15 mouse cellular contexts compared by ENCODE assay signal in genomic region chr5:108675251-108675816, GRCm38 (mm10). TPM values are rescaled to one million over a fixed set of nuclear protein-coding genes. Genes with fewer than 3 reads are reported as not detected.
DNase-seq lines count a peak whose midpoint lies in the region; ATAC-seq lines count a peak whose summit lies in the region.
"Had no signal": no experiment of that assay in that cellular context is flagged by ENCODE, and none has a peak within 500 bp of the region (broad histone marks: within the 10 kb centered on the region; RNA-seq: fewer than 3 reads in every experiment).

Gene Slc26a1, minus strand, starts transcription at chr5:108675569.

- no peak within 1 kb of the TSS for H3K4me2 ChIP-seq in hindbrain, embryonic 13.5 days
- no peak within 1 kb of the TSS for H3K4me2 ChIP-seq in hindbrain, embryonic 16.5 days (ENCODE audit: low read length)
- H3K4me2 ChIP-seq in forebrain, embryonic 12.5 days = no peak within 1 kb of the TSS

- no peaks in the 10 kb centered on the region for H3K27me3 ChIP-seq in hindbrain, embryonic 13.5 days
- no peaks in the 10 kb centered on the region for H3K27me3 ChIP-seq in hindbrain, embryonic 16.5 days (replicated peaks; ENCODE audit: control insufficient read depth, insufficient read depth, low read length)
- H3K27me3 ChIP-seq in erythroblast, embryonic 14.5 days (ENCODE audit: control insufficient read depth) = no peaks in the 10 kb centered on the region
- no peaks in the 10 kb centered on the region for H3K27me3 ChIP-seq in forebrain, embryonic 12.5 days

- peak; percentile 54 for DNase-seq in kidney, postnatal 10 days
- DNase-seq in left cerebral cortex, adult 9 months (ENCODE audit: low spot score in 2 of 2) = no peak
- no peak for DNase-seq in spleen, postnatal 36 days (ENCODE audit: low spot score in 2 of 2)
- DNase-seq: adrenal gland, postnatal 36 days; cerebellum, postnatal 14 days; gastrocnemius, postnatal 10 days; lung, postnatal 36 days; thymus, adult 2 months had no signal

- H3K27ac ChIP-seq in hindbrain, embryonic 13.5 days = peak within 1 kb of the TSS; percentile 94; the same call in 1 of the 2 replicates
- no peak within 1 kb of the TSS for H3K27ac ChIP-seq in hindbrain, embryonic 16.5 days (ENCODE audit: low read depth, low read length)
- H3K27ac ChIP-seq in forebrain, embryonic 12.5 days = no peak within 1 kb of the TSS
- H3K27ac ChIP-seq: limb, embryonic 10.5 days had no signal

- no peak within 1 kb of the TSS for H3K9ac ChIP-seq in hindbrain, embryonic 13.5 days
- no peak within 1 kb of the TSS for H3K9ac ChIP-seq in hindbrain, embryonic 16.5 days (ENCODE audit: low read depth, low read length)
- no peak within 1 kb of the TSS for H3K9ac ChIP-seq in forebrain, embryonic 12.5 days

- no peak within 1 kb of the TSS for H3K4me3 ChIP-seq in hindbrain, embryonic 13.5 days
- H3K4me3 ChIP-seq in hindbrain, embryonic 16.5 days (ENCODE audit: low read length) = no peak within 1 kb of the TSS
- peak within 1 kb of the TSS; percentile 66 for H3K4me3 ChIP-seq in erythroblast, embryonic 14.5 days (replicated peaks)
- H3K4me3 ChIP-seq in forebrain, embryonic 12.5 days (replicated peaks) = no peak within 1 kb of the TSS
- H3K4me3 ChIP-seq: limb, embryonic 10.5 days had no signal

- WGBS in hindbrain, embryonic 13.5 days = 83% methylated on average over 9 of the region's 9 CpGs
- 87% methylated on average over 9 of the region's 9 CpGs for WGBS in hindbrain, embryonic 16.5 days
- 83% methylated on average over 9 of the region's 9 CpGs for WGBS in forebrain, embryonic 12.5 days

- ATAC-seq in hindbrain, embryonic 13.5 days (ENCODE audit: low FRiP score) = no peak
- no peak for ATAC-seq in hindbrain, embryonic 16.5 days
- peak; percentile 33 for ATAC-seq in megakaryocyte progenitor cell, adult 5-6 weeks (replicated peaks; ENCODE audit: poor library complexity)
- ATAC-seq in forebrain, embryonic 12.5 days (ENCODE audit: low FRiP score) = no peak

- no peaks in the 10 kb centered on the region for H3K9me3 ChIP-seq in hindbrain, embryonic 13.5 days
- no peaks in the 10 kb centered on the region for H3K9me3 ChIP-seq in hindbrain, embryonic 16.5 days (ENCODE audit: control insufficient read depth, low read length)
- H3K9me3 ChIP-seq in erythroblast, embryonic 14.5 days (ENCODE audit: control insufficient read depth, low read length) = no peaks in the 10 kb centered on the region
- no peaks in the 10 kb centered on the region for H3K9me3 ChIP-seq in forebrain, embryonic 12.5 days
- H3K9me3 ChIP-seq: limb, embryonic 10.5 days had no signal

- H3K4me1 ChIP-seq in hindbrain, embryonic 13.5 days (replicated peaks) = peaks cover 18% of the 10 kb centered on the region
- H3K4me1 ChIP-seq in hindbrain, embryonic 16.5 days (ENCODE audit: control insufficient read depth, insufficient read depth, low read depth, low read length) = peaks cover 12% of the 10 kb centered on the region
- peaks cover 95% of the 10 kb centered on the region for H3K4me1 ChIP-seq in erythroblast, embryonic 14.5 days (ENCODE audit: control insufficient read depth)
- peaks cover 20% of the 10 kb centered on the region for H3K4me1 ChIP-seq in forebrain, embryonic 12.5 days

- peaks cover 27% of the 10 kb centered on the region for H3K36me3 ChIP-seq in hindbrain, embryonic 13.5 days
- peaks cover 22% of the 10 kb centered on the region for H3K36me3 ChIP-seq in hindbrain, embryonic 16.5 days (ENCODE audit: control insufficient read depth, insufficient read depth, low read length)
- H3K36me3 ChIP-seq in erythroblast, embryonic 14.5 days (ENCODE audit: control insufficient read depth) = peaks cover 45% of the 10 kb centered on the region
- peaks cover 16% of the 10 kb centered on the region for H3K36me3 ChIP-seq in forebrain, embryonic 12.5 days (replicated peaks)

RNA-seq across cellular contexts. Expression of gene Slc26a1, which starts in this region (rescaled TPM):
- 2.0 and 2.7 TPM in 2 replicates for polyA plus RNA-seq in hindbrain, embryonic 13.5 days (2015; fragmentation: Nextera tagmentation; extraction: Ambion mirVana)
- polyA plus RNA-seq in hindbrain, embryonic 16.5 days (2015; fragmentation: Nextera tagmentation; extraction: Ambion mirVana) = 3.6 and 3.9 TPM in 2 replicates
- polyA plus RNA-seq in erythroblast, embryonic 14.5 days (2012) = 0.47 and 0.59 TPM in 2 replicates
- total RNA-seq in megakaryocyte progenitor cell, adult 5-6 weeks (2015) = 2.0 and 2.1 TPM in 2 replicates
- 0.75 and 1.5 TPM in 2 replicates for total RNA-seq in megakaryocyte progenitor cell, adult 5-6 weeks (2017)
- polyA plus RNA-seq in forebrain, embryonic 12.5 days (2016; fragmentation: Nextera tagmentation; extraction: Ambion mirVana) = 1.2 TPM in 2 replicates
- polyA plus RNA-seq: small intestine, adult 2 months had no signal
